ENCODE assay signal across 26 mouse cellular contexts in genomic region chr15:12450790-12451189, GRCm38 (mm10).
DNase-seq lines count a peak whose midpoint lies in the region; ATAC-seq and TF ChIP-seq lines count a peak whose summit lies in the region.
"Had no signal": no experiment of that assay in that cellular context is flagged by ENCODE, and none has a peak within 500 bp of the region (broad histone marks: within the 10 kb centered on the region; RNA-seq: fewer than 3 reads in every experiment).

No protein-coding gene starts in this region.

- no peaks in the 10 kb centered on the region for H3K9me3 ChIP-seq in hindbrain, postnatal 0 days (ENCODE audit: low read length)
- H3K9me3 ChIP-seq in hindbrain, embryonic 16.5 days (ENCODE audit: control insufficient read depth, low read length): no peaks in the 10 kb centered on the region
- no peaks in the 10 kb centered on the region for H3K9me3 ChIP-seq in neural tube, embryonic 13.5 days
- H3K9me3 ChIP-seq: embryonic facial prominence, embryonic 12.5 days; G1E; heart, embryonic 12.5 days; liver, embryonic 12.5 days; midbrain, embryonic 10.5 days had no signal

- no peaks in the 10 kb centered on the region for H3K27me3 ChIP-seq in hindbrain, postnatal 0 days (ENCODE audit: insufficient read depth, low read length)
- H3K27me3 ChIP-seq in hindbrain, embryonic 16.5 days (replicated peaks; ENCODE audit: control insufficient read depth, insufficient read depth, low read length): no peaks in the 10 kb centered on the region
- no peaks in the 10 kb centered on the region for H3K27me3 ChIP-seq in neural tube, embryonic 13.5 days
- H3K27me3 ChIP-seq: CH12.LX; embryonic facial prominence, embryonic 12.5 days; heart, embryonic 12.5 days; liver, embryonic 12.5 days; Patski had no signal

- TF ChIP-seq CTCF in hindbrain, postnatal 0 days (IDR thresholded peaks at IDR 0.05; ENCODE audit: low read depth): no peak

- ATAC-seq in hindbrain, postnatal 0 days: no peak
- ATAC-seq in hindbrain, embryonic 16.5 days: no peak
- no peak for ATAC-seq in neural tube, embryonic 13.5 days (ENCODE audit: low read depth)
- ATAC-seq: intestine, embryonic 16.5 days; liver, embryonic 12.5 days; midbrain, embryonic 16.5 days had no signal

- no peaks in the 10 kb centered on the region for H3K4me1 ChIP-seq in hindbrain, postnatal 0 days (ENCODE audit: insufficient read depth, low read length)
- peaks cover 3% of the 10 kb centered on the region; the same call in 1 of the 2 replicates for H3K4me1 ChIP-seq in hindbrain, embryonic 16.5 days (ENCODE audit: control insufficient read depth, insufficient read depth, low read depth, low read length)
- H3K4me1 ChIP-seq in neural tube, embryonic 13.5 days (replicated peaks): peaks cover 15% of the 10 kb centered on the region
- H3K4me1 ChIP-seq: liver, embryonic 12.5 days had no signal

- H3K36me3 ChIP-seq in hindbrain, postnatal 0 days (ENCODE audit: insufficient read depth, low read length): no peaks in the 10 kb centered on the region
- H3K36me3 ChIP-seq in hindbrain, embryonic 16.5 days (ENCODE audit: control insufficient read depth, insufficient read depth, low read length): no peaks in the 10 kb centered on the region
- H3K36me3 ChIP-seq in neural tube, embryonic 13.5 days: no peaks in the 10 kb centered on the region
- H3K36me3 ChIP-seq: embryonic facial prominence, embryonic 12.5 days; G1E; heart, embryonic 12.5 days; liver, embryonic 12.5 days; midbrain, embryonic 10.5 days had no signal

- 0 out of 2 replicates have a peak overlapping the region, but pooled peaks have one; percentile 6 for H3K27ac ChIP-seq in hindbrain, postnatal 0 days
- no peak overlapping the region for H3K27ac ChIP-seq in hindbrain, embryonic 16.5 days (ENCODE audit: low read depth, low read length)
- H3K27ac ChIP-seq in neural tube, embryonic 13.5 days (replicated peaks): 0 out of 2 replicates have a peak overlapping the region, but pooled peaks have one; percentile 46
- H3K27ac ChIP-seq: embryonic facial prominence, embryonic 12.5 days; hindbrain, embryonic 14.5 days; left cerebral cortex, adult 2 months; liver, embryonic 12.5 days; midbrain, embryonic 10.5 days; stomach, postnatal 0 days had no signal

- H3K4me3 ChIP-seq in hindbrain, postnatal 0 days (ENCODE audit: low read length): no peak overlapping the region
- H3K4me3 ChIP-seq in hindbrain, embryonic 16.5 days (ENCODE audit: low read length): no peak overlapping the region
- no peak overlapping the region for H3K4me3 ChIP-seq in neural tube, embryonic 13.5 days
- H3K4me3 ChIP-seq: embryonic facial prominence, embryonic 12.5 days; heart, embryonic 12.5 days; left cerebral cortex, adult 2 months; liver, embryonic 12.5 days; midbrain, embryonic 10.5 days; myocyte had no signal

- 86% methylated on average over 6 of the region's 6 CpGs for WGBS in hindbrain, postnatal 0 days
- 82% methylated on average over 6 of the region's 6 CpGs for WGBS in hindbrain, embryonic 16.5 days
- 75% methylated on average over 6 of the region's 6 CpGs for WGBS in neural tube, embryonic 13.5 days

- H3K4me2 ChIP-seq in hindbrain, postnatal 0 days (ENCODE audit: low read depth, low read length): no peak overlapping the region
- H3K4me2 ChIP-seq in hindbrain, embryonic 16.5 days (ENCODE audit: low read length): no peak overlapping the region
- no peak overlapping the region for H3K4me2 ChIP-seq in neural tube, embryonic 13.5 days
- H3K4me2 ChIP-seq: embryonic facial prominence, embryonic 12.5 days; heart, embryonic 12.5 days; hindbrain, embryonic 14.5 days; liver, embryonic 12.5 days had no signal

- H3K9ac ChIP-seq in hindbrain, postnatal 0 days (replicated peaks; ENCODE audit: low read length): no peak overlapping the region
- no peak overlapping the region for H3K9ac ChIP-seq in hindbrain, embryonic 16.5 days (ENCODE audit: low read depth, low read length)
- H3K9ac ChIP-seq in neural tube, embryonic 13.5 days: no peak overlapping the region
- H3K9ac ChIP-seq: embryonic facial prominence, embryonic 12.5 days; heart, embryonic 12.5 days; hindbrain, embryonic 14.5 days; liver, embryonic 12.5 days had no signal

- peak; percentile 24 for DNase-seq in cerebellum, adult 9-11 months
- no peak for DNase-seq in cerebellum, postnatal 14 days
- no peak for DNase-seq in hindbrain, postnatal 0 days (ENCODE audit: low spot score)
- no peak for DNase-seq in neural tube, embryonic 10.5 days (ENCODE audit: extremely low spot score, low spot score)
- DNase-seq in yolk sac, embryonic 10.5 days (ENCODE audit: low spot score): no peak
- DNase-seq: adrenal gland, postnatal 36 days; B cell, adult 2 months; lung, adult 18-20 months; lung, postnatal 10 days; thymus, adult 2 months; thymus, postnatal 4 days had no signal
